Mouse (Mus musculus): Measurements from ENCODE around the gene Nifk. TPM values are rescaled to one million over a fixed set of nuclear protein-coding genes. Genes with fewer than 3 reads are reported as not detected.

Nifk gene
- polyA plus RNA-seq, 1 experiment from 2014 or later = 79.7 TPM

Other genes starting within 250 kb of the Nifk start
- gene Gm29106, start 145.3 kb upstream of the Nifk start, polyA plus RNA-seq (2016; fragmentation: Nextera tagmentation; extraction: Ambion mirVana) = 0.38 and 0.48 TPM in 2 replicates
- gene Tsn, start 10.1 kb upstream of the Nifk start, polyA plus RNA-seq (2016; fragmentation: Nextera tagmentation; extraction: Ambion mirVana) = 414 and 419 TPM in 2 replicates
- gene Clasp1, start 67.2 kb downstream of the Nifk start, polyA plus RNA-seq (2016; fragmentation: Nextera tagmentation; extraction: Ambion mirVana) = 139 and 156 TPM in 2 replicates